Mouse (Mus musculus): ENCODE measurements at regions not wholly inside any gene's neighbourhood (a gene's known extent, or its start where the extent isn't known, plus 50 kb on each side); places are given as distances from the start of the nearest gene placed in this dataset.
A peak's percentile ranks its signal among the peaks of the same experiment; 100 is the strongest.

- DNase-seq (ENCODE audit: low read depth, low spot score), result peak; percentile 55
These were observed 103.1 kb upstream of the Rybp start for GRCm38 (mm10) chr6:100390258-100390910.

GRCm38 (mm10) chr6:100387042-100387441, 99.8 kb upstream of the Rybp start:
- no peak for DNase-seq (ENCODE audit: low read depth, low spot score)

GRCm38 (mm10) chr6:100385640-100386039, 98.4 kb upstream of the Rybp start:
- DNase-seq (ENCODE audit: low read depth, low spot score), result no peak

- DNase-seq (ENCODE audit: low read depth, low spot score), result no peak
These were observed 93.8 kb upstream of the Rybp start for GRCm38 (mm10) chr6:100381046-100381445.

- DNase-seq (ENCODE audit: low read depth, low spot score), result no peak
These were observed 93.3 kb upstream of the Rybp start for GRCm38 (mm10) chr6:100380536-100380935.

GRCm38 (mm10) chr6:100379792-100380191, 92.5 kb upstream of the Rybp start:
- no peak for DNase-seq (ENCODE audit: low read depth, low spot score)

- no peak for DNase-seq (ENCODE audit: low read depth, low spot score)
These were observed 91.2 kb upstream of the Rybp start for GRCm38 (mm10) chr6:100378533-100378874.

- DNase-seq (ENCODE audit: low read depth, low spot score), result no peak
These were observed 90.7 kb upstream of the Rybp start for GRCm38 (mm10) chr6:100377828-100378532.

- DNase-seq (ENCODE audit: low read depth, low spot score), result no peak
These were observed 89.4 kb upstream of the Rybp start for GRCm38 (mm10) chr6:100376656-100377055.

GRCm38 (mm10) chr6:100370828-100371227, 83.5 kb upstream of the Rybp start:
- DNase-seq (ENCODE audit: low read depth, low spot score), result no peak

GRCm38 (mm10) chr6:100370358-100370757, 83.1 kb upstream of the Rybp start:
- no peak for DNase-seq (ENCODE audit: low read depth, low spot score)

GRCm38 (mm10) chr6:100366231-100366630, 78.9 kb upstream of the Rybp start:
- DNase-seq (ENCODE audit: low read depth, low spot score), result no peak

GRCm38 (mm10) chr6:100365791-100366190, 78.5 kb upstream of the Rybp start:
- DNase-seq (ENCODE audit: low read depth, low spot score), result no peak

GRCm38 (mm10) chr6:100363683-100364082, 76.4 kb upstream of the Rybp start:
- no peak for DNase-seq (ENCODE audit: low read depth, low spot score)

- DNase-seq (ENCODE audit: low read depth, low spot score), result peak; percentile 9
These were observed 69.5 kb upstream of the Rybp start for GRCm38 (mm10) chr6:100356617-100357399.

GRCm38 (mm10) chr6:100355858-100356257, 68.6 kb upstream of the Rybp start:
- DNase-seq (ENCODE audit: low read depth, low spot score), result no peak

- no peak for DNase-seq (ENCODE audit: low read depth, low spot score)
These were observed 60.2 kb upstream of the Rybp start for GRCm38 (mm10) chr6:100347481-100347880.

GRCm38 (mm10) chr6:100345073-100345472, 57.8 kb upstream of the Rybp start:
- no peak for DNase-seq (ENCODE audit: low read depth, low spot score)

GRCm38 (mm10) chr6:100341305-100342290, 54.3 kb upstream of the Rybp start:
- DNase-seq (ENCODE audit: low read depth, low spot score), result no peak

GRCm38 (mm10) chr6:100338291-100338690, 51.0 kb upstream of the Rybp start:
- DNase-seq (ENCODE audit: low read depth, low spot score), result no peak
